Mouse (Mus musculus) hindbrain, embryonic 14.5 days (tissue): ENCODE measurements around the gene Chid1. TPM values are rescaled to one million over a fixed set of nuclear protein-coding genes. Genes with fewer than 3 reads are reported as not detected.
A peak's percentile ranks its signal among the peaks of the same experiment; 100 is the strongest.

ENCODE experiments used
- ATAC-seq: fragments of 200-750 bp; cut with Nextera tagmentation; 2 replicates; pipeline ENCODE4 v1.8.0; 2017; ENCODE audit warnings: moderate number of reproducible peaks, mild to moderate bottlenecking, moderate TSS enrichment, moderate library complexity; ENCODE audit not compliant: low FRiP score
- DNase-seq: peaks from one replicate; pipeline ENCODE4 v3.0.0-alpha.2; 2015; ENCODE audit warnings: low spot score
- H3K27ac ChIP-seq: fragments of 300-500 bp; sonication (generic); 2 replicates; pipeline ENCODE4 v1.5.1; 2014; ENCODE audit warnings: mild to moderate bottlenecking, moderate library complexity
- H3K27me3 ChIP-seq: fragments of 300-500 bp; sonication (generic); 2 replicates; pipeline ENCODE4 v1.6.1; 2014; ENCODE audit warnings: mild to moderate bottlenecking, low read length, mixed read lengths; ENCODE audit not compliant: control insufficient read depth, insufficient read depth
- H3K36me3 ChIP-seq: fragments of 300-500 bp; sonication (generic); replicated peaks from 2 replicates; pipeline ENCODE4 v1.6.1; 2014; ENCODE audit not compliant: control insufficient read depth, insufficient read depth
- H3K4me1 ChIP-seq: fragments of 300-500 bp; sonication (generic); replicated peaks from 2 replicates; pipeline ENCODE4 v1.6.1; 2014; ENCODE audit warnings: antibody characterized with exemption, low read length, mixed read lengths; ENCODE audit not compliant: control insufficient read depth, insufficient read depth
- H3K4me2 ChIP-seq: fragments of 300-500 bp; sonication (generic); replicated peaks from 2 replicates; pipeline ENCODE4 v1.6.1; 2014; ENCODE audit warnings: mild to moderate bottlenecking, moderate library complexity
- H3K4me3 ChIP-seq: fragments of 300-500 bp; sonication (generic); replicated peaks from 2 replicates; pipeline ENCODE4 v1.5.1; 2014; ENCODE audit warnings: mild to moderate bottlenecking, low read length
- H3K9ac ChIP-seq: fragments of 300-500 bp; sonication (generic); 2 replicates; pipeline ENCODE4 v1.6.1; 2014
- H3K9me3 ChIP-seq: fragments of 300-500 bp; sonication (generic); 2 replicates; pipeline ENCODE4 v1.6.1; 2016; ENCODE audit warnings: low read length; ENCODE audit not compliant: control insufficient read depth
- WGBS: fragments of 180-500 bp; shearing (Covaris S2); extraction: QIAGEN DNeasy Blood & Tissue Kit; methylation state at CpG from one replicate; pipeline ENCODE4 v1.1.7; 2014; 5-methylcytosine and 5-hydroxymethylcytosine counted together
- polyA plus RNA-seq: library from polyadenylated mRNA; unstranded; fragments of >200 nt; fragmentation: Nextera tagmentation; extraction: Ambion mirVana; gene quantifications from 2 replicates; pipeline ENCODE4 v1.2.1, GENCODE M21; 2014

Chid1 gene
- polyA plus RNA-seq, 1 experiment from 2014 or later, result 47.8 TPM

DNA sequence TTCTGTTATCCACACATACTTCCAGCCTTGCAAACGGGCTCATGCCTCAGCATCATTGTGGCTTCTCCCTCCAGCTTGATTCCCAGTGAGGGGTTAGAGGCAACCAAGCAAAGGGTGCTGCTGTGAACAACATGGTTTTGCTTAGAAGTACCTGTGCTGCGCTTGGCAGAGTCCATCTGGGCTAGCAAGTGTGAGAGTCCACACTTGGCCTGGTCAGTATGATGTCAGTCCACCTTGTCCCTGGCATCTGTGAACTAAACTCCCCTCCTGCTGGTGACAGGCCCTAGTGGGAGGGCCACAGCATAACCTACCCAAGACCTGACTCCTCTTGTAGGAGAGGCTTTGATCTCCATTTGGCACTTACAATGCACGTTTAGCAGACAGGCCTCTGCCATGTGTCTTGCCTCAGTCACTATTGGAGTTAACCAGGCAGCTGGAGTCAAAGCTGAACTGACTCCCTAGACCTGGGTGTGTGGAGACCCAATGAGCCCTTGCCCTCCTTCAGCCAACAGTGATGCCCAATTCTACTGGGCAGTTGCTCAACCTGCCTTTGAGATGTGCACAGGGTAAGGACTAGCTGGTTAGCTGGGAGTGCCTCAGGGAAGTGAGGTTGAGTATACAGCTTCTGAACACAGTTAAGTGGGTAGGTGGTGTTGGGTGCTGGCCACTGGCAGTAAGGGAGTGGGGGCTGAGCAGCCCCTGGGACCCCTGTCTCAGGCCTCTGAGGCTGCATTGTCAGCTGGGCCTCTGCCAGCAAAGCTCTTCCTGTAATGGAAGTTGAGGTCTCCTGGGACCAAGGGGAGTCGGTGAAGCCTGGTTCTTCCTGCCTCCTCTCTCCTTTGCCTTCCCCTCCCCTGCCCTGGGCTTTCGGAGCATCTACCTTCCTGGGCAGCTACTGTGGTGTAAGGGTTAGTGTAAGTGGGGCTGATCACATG, 55.2 kb downstream of the Chid1 start:
- DNase-seq, result no peak
- Histone ChIP-seq H3K27me3 (peaks cover 10% of the 10 kb centered on the region; the same call in 1 of the 2 replicates), H3K36me3 (no peaks in the 10 kb centered on the region; the same call in 1 of the 2 replicates), H3K9me3 (no peaks in the 10 kb centered on the region), H3K4me1 (peaks cover 26% of the 10 kb centered on the region), H3K9ac (no peak overlapping the region), H3K4me3 (no peak overlapping the region), H3K27ac (no peak overlapping the region), H3K4me2 (no peak overlapping the region)
- ATAC-seq, result no peak
- 68% methylated on average over 5 of the region's 5 CpGs for WGBS

- DNase-seq, result no peak
- no peaks in the 10 kb centered on the region; the same call in 1 of the 2 replicates for H3K36me3 ChIP-seq
- H3K4me1 ChIP-seq, result peaks cover 26% of the 10 kb centered on the region
- H3K9ac ChIP-seq, result no peak overlapping the region; the same call in 1 of the 2 replicates
- H3K4me3 ChIP-seq, result peak overlapping the region; percentile 70
- H3K9me3 ChIP-seq, result no peaks in the 10 kb centered on the region
- peak overlapping the region; percentile 90 for H3K4me2 ChIP-seq
- WGBS, result 80% methylated on average over 6 of the region's 6 CpGs
- peaks cover 10% of the 10 kb centered on the region; the same call in 1 of the 2 replicates for H3K27me3 ChIP-seq
- no peak overlapping the region for H3K27ac ChIP-seq
- no peak for ATAC-seq
Observed at GRCm38 (mm10) chr7:141483114-141483653, 56.5 kb downstream of the Chid1 start.

GRCm38 (mm10) chr7:141482531-141483024, 57.1 kb downstream of the Chid1 start:
- peaks cover 10% of the 10 kb centered on the region; the same call in 1 of the 2 replicates for H3K27me3 ChIP-seq
- H3K36me3 ChIP-seq, result no peaks in the 10 kb centered on the region; the same call in 1 of the 2 replicates
- DNase-seq, result no peak
- peak overlapping the region; percentile 70 for H3K4me3 ChIP-seq
- peak; percentile 3; the same call in 1 of the 2 replicates for ATAC-seq
- H3K4me1 ChIP-seq, result peaks cover 26% of the 10 kb centered on the region
- H3K4me2 ChIP-seq, result peak overlapping the region; percentile 90
- H3K27ac ChIP-seq, result peak overlapping the region; percentile 75; the same call in 1 of the 2 replicates
- no peaks in the 10 kb centered on the region for H3K9me3 ChIP-seq
- WGBS, result 4% methylated on average over 11 of the region's 11 CpGs
- H3K9ac ChIP-seq, result peak overlapping the region; percentile 80

- Histone ChIP-seq H3K9ac (peak overlapping the region; percentile 80), H3K9me3 (no peaks in the 10 kb centered on the region), H3K27me3 (peaks cover 10% of the 10 kb centered on the region; the same call in 1 of the 2 replicates), H3K4me2 (peak overlapping the region; percentile 90), H3K4me1 (peaks cover 18% of the 10 kb centered on the region), H3K27ac (peak overlapping the region; percentile 75), H3K36me3 (no peaks in the 10 kb centered on the region; the same call in 1 of the 2 replicates), H3K4me3 (peak overlapping the region; percentile 70)
- ATAC-seq (peak; percentile 63), DNase-seq (peak; percentile 56)
- under 1% methylated on average over 78 of the region's 81 CpGs for WGBS
Observed at GRCm38 (mm10) chr7:141481498-141482401, 57.9 kb downstream of the Chid1 start.

GRCm38 (mm10) chr7:141480842-141481497, 58.7 kb downstream of the Chid1 start:
- H3K4me1 ChIP-seq, result peaks cover 20% of the 10 kb centered on the region

DNA sequence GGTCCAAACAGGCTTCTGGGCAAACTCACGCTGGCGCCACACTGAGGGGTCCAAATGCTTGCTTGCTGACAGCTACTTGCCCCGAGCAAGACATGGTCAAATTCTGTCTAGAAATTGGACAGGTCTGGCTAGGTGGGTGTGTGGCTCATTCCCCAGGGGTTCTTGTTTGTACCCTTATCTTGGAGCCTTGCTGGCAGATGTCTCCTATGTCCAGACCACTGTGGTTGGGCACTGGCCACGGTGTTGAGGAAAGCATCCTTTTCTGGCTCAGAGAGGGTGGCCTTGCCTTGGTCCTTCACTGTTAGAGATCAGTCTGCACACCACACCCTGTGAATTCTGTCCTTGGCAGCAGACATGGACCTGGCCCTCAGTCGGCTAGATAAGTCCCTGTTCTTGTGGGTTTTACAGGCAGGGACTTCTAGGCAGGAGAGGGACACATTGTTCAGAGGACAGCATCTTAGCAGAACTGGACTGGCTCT, 61.3 kb downstream of the Chid1 start:
- 79% methylated on average over 5 of the region's 5 CpGs for WGBS
- H3K27me3 ChIP-seq, result peaks cover 15% of the 10 kb centered on the region; the same call in 1 of the 2 replicates
- H3K4me3 ChIP-seq, result no peak overlapping the region
- H3K9me3 ChIP-seq, result no peaks in the 10 kb centered on the region
- H3K4me2 ChIP-seq, result no peak overlapping the region
- no peak overlapping the region for H3K9ac ChIP-seq
- H3K36me3 ChIP-seq, result no peaks in the 10 kb centered on the region
- DNase-seq, result no peak
- H3K4me1 ChIP-seq, result peaks cover 32% of the 10 kb centered on the region
- no peak for ATAC-seq
- H3K27ac ChIP-seq, result no peak overlapping the region

More at GRCm38 (mm10) chr7:141480842-141481497, 58.7 kb downstream of the Chid1 start:
- ATAC-seq (peak; percentile 49), DNase-seq (peak; percentile 81)
- H3K36me3 ChIP-seq, result no peaks in the 10 kb centered on the region
- no peak overlapping the region; the same call in 1 of the 2 replicates for H3K27ac ChIP-seq
- H3K4me3 ChIP-seq, result peak overlapping the region; percentile 70
- 10% methylated on average over 10 of the region's 10 CpGs for WGBS
- H3K9me3 ChIP-seq, result no peaks in the 10 kb centered on the region
- H3K27me3 ChIP-seq, result peaks cover 14% of the 10 kb centered on the region; the same call in 1 of the 2 replicates
- H3K4me2 ChIP-seq, result peak overlapping the region; percentile 90
- H3K9ac ChIP-seq, result peak overlapping the region; percentile 80

DNA sequence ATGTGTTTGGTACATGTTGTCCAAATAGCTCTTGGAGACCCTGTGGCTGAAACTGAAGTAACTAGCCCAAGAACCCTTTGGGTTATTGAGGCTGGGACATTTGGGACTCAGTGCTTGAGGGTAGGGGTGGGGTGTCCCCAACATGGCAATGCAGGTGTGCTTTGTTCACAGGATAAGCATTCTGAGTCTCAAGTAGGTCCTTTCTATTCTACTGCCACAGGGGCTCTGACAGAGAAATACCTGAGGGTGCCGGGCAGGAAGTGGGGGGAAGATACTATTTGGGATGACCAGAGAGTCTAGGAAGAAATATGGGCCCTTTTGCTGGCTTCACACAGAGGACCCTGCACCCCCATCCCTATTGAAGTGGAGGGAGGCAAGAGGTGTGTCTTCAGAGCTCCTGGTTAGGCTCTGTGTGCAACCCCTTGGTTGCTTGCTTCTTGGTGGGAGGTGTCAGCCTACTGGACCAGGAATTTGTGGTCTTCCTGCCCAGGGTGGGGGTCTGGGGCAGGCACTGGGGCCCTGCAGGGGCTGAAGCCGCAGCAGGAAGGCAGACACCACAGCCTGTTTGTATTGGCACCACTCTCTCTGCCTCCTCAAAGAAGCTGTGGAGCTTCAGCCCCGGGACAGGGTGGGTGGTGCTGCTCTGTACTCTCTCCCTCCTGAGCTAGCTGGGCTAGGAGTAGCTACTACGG, 61.9 kb downstream of the Chid1 start:
- Histone ChIP-seq H3K27ac (0 out of 2 replicates have a peak overlapping the region, but pooled peaks have one; percentile 41), H3K9me3 (no peaks in the 10 kb centered on the region), H3K9ac (no peak overlapping the region), H3K36me3 (peaks cover 1% of the 10 kb centered on the region), H3K4me3 (no peak overlapping the region), H3K27me3 (0 out of 2 replicates have a peak, but pooled peaks cover 9% of the 10 kb centered on the region), H3K4me2 (peak overlapping the region; percentile 63), H3K4me1 (peaks cover 26% of the 10 kb centered on the region)
- DNase-seq, result no peak
- ATAC-seq, result no peak
- WGBS, result 62% methylated on average over 4 of the region's 4 CpGs
